Comparison of ENCODE assay signal across 28 mouse cellular contexts in the genomic region with DNA sequence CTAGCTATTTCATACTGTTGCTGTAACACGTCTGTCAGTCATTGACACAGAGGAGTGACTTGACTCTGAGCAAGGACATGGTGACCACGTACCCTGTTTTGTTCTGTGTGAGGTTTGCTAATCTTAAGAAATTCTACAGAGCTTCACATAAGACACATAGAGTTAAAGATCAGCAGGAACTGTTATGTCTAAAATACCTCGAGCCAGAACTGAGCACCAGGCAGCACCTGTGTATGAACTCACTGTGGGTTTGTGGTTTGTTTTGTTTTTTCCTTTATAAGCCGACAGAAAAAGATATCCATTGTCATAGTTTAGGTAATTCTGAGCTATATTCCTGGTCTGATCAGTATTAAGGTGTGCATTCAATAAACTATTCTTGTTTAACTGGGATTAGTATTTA. TPM values are rescaled to one million over a fixed set of nuclear protein-coding genes. Genes with fewer than 3 reads are reported as not detected.
DNase-seq lines count a peak whose midpoint lies in the region; ATAC-seq lines count a peak whose summit lies in the region.
"Had no signal": no experiment of that assay in that cellular context is flagged by ENCODE, and none has a peak within 500 bp of the region (broad histone marks: within the 10 kb centered on the region; RNA-seq: fewer than 3 reads in every experiment).

No protein-coding gene starts in this region.

- ATAC-seq in CD4-positive, CD25-positive, alpha-beta regulatory T cell, adult 4 months, result peak; percentile 76
- ATAC-seq in activated CD4-positive, CD25-positive, alpha-beta regulatory T cell, adult 4 months, result peak; percentile 67
- ATAC-seq in erythroblast, adult 5-6 weeks (replicated peaks; ENCODE audit: low FRiP score, poor library complexity, severe bottlenecking), result no peak
- no peak for ATAC-seq in heart, embryonic 11.5 days (replicated peaks; ENCODE audit: insufficient number of reproducible peaks, low FRiP score, low TSS enrichment)
- ATAC-seq: forebrain, embryonic 13.5 days; intestine, postnatal 0 days had no signal

- 43% methylated on average over 4 of the region's 4 CpGs for WGBS in midbrain, embryonic 10.5 days
- WGBS in heart, embryonic 11.5 days (ENCODE audit: insufficient replicate concordance), result 41% methylated on average over 4 of the region's 4 CpGs

- H3K9me3 ChIP-seq in midbrain, embryonic 10.5 days (replicated peaks), result no peaks in the 10 kb centered on the region
- no peaks in the 10 kb centered on the region for H3K9me3 ChIP-seq in heart, embryonic 11.5 days (replicated peaks; ENCODE audit: control insufficient read depth, low read length)
- H3K9me3 ChIP-seq: embryonic facial prominence, embryonic 13.5 days; forebrain, embryonic 13.5 days; G1E; hindbrain, embryonic 12.5 days; liver, embryonic 15.5 days; lung, embryonic 15.5 days; midbrain, embryonic 12.5 days; neural tube, embryonic 13.5 days had no signal

- H3K27ac ChIP-seq in midbrain, embryonic 10.5 days (replicated peaks), result no peak overlapping the region
- H3K27ac ChIP-seq in heart, embryonic 11.5 days (ENCODE audit: low read depth, low read length), result no peak overlapping the region
- H3K27ac ChIP-seq: embryonic facial prominence, embryonic 13.5 days; forebrain, embryonic 13.5 days; hindbrain, embryonic 12.5 days; hindbrain, postnatal 0 days; liver, embryonic 15.5 days; lung, embryonic 15.5 days; midbrain, embryonic 12.5 days; neural tube, embryonic 13.5 days had no signal

- H3K36me3 ChIP-seq in midbrain, embryonic 10.5 days, result no peaks in the 10 kb centered on the region
- H3K36me3 ChIP-seq in heart, embryonic 11.5 days (ENCODE audit: control insufficient read depth, insufficient read depth, low read length), result no peaks in the 10 kb centered on the region
- H3K36me3 ChIP-seq: embryonic facial prominence, embryonic 13.5 days; G1E; hindbrain, embryonic 12.5 days; liver, embryonic 15.5 days; lung, embryonic 15.5 days; midbrain, embryonic 12.5 days; neural tube, embryonic 13.5 days had no signal

- DNase-seq in CD4-positive helper T cell, adult 2 months (ENCODE audit: low read depth, low spot score), result peak; percentile 62
- DNase-seq in thymus, postnatal 25 days, result peak; percentile 24
- DNase-seq in midbrain, embryonic 10.5 days (ENCODE audit: low spot score), result no peak
- DNase-seq: adrenal gland, postnatal 14 days; cerebellum, adult 11 months; cerebellum, adult 9-10 months; gastrocnemius, postnatal 10 days; heart, postnatal 36 days; kidney, postnatal 14 days; liver; lung, postnatal 36 days; right cerebral cortex, postnatal 14 days had no signal

- no peaks in the 10 kb centered on the region for H3K27me3 ChIP-seq in midbrain, embryonic 10.5 days (ENCODE audit: low read depth, poor library complexity, severe bottlenecking)
- no peaks in the 10 kb centered on the region for H3K27me3 ChIP-seq in heart, embryonic 11.5 days (ENCODE audit: control insufficient read depth, insufficient read depth, low read length)
- H3K27me3 ChIP-seq: embryonic facial prominence, embryonic 13.5 days; hindbrain, embryonic 12.5 days; liver, embryonic 15.5 days; lung, embryonic 15.5 days; neural tube, embryonic 13.5 days had no signal

- H3K4me1 ChIP-seq in midbrain, embryonic 10.5 days, result peaks cover 25% of the 10 kb centered on the region
- H3K4me1 ChIP-seq in heart, embryonic 11.5 days (ENCODE audit: control insufficient read depth, insufficient read depth, low read length), result peaks cover 13% of the 10 kb centered on the region; the same call in 1 of the 2 replicates

- no peak overlapping the region for H3K9ac ChIP-seq in heart, embryonic 11.5 days (ENCODE audit: low read depth, low read length)
- H3K9ac ChIP-seq: embryonic facial prominence, embryonic 13.5 days; forebrain, embryonic 13.5 days; hindbrain, embryonic 12.5 days; liver, embryonic 15.5 days; lung, embryonic 15.5 days; midbrain, embryonic 12.5 days; neural tube, embryonic 13.5 days had no signal

- H3K4me2 ChIP-seq in heart, embryonic 11.5 days, result no peak overlapping the region
- H3K4me2 ChIP-seq: embryonic facial prominence, embryonic 13.5 days; forebrain, embryonic 13.5 days; hindbrain, embryonic 12.5 days; liver, embryonic 15.5 days; lung, embryonic 15.5 days; midbrain, embryonic 12.5 days; neural tube, embryonic 13.5 days had no signal

- no peak overlapping the region for H3K4me3 ChIP-seq in midbrain, embryonic 10.5 days
- no peak overlapping the region for H3K4me3 ChIP-seq in heart, embryonic 11.5 days (ENCODE audit: low read depth, low read length)
- H3K4me3 ChIP-seq: embryonic facial prominence, embryonic 13.5 days; erythroblast, embryonic 14.5 days; forebrain, embryonic 13.5 days; hindbrain, embryonic 12.5 days; liver, embryonic 15.5 days; lung, embryonic 15.5 days; midbrain, embryonic 12.5 days; myocyte; neural tube, embryonic 13.5 days had no signal

RNA-seq across cellular contexts. Expression of a gene that starts 24.7 kb away (rescaled TPM):
- polyA plus RNA-seq in CD4-positive, CD25-positive, alpha-beta regulatory T cell, adult 4 months (2017; shearing (Covaris generic)), result 10 to 100 TPM; 25.4 to 28.0 TPM
- polyA plus RNA-seq in activated CD4-positive, CD25-positive, alpha-beta regulatory T cell, adult 4 months (2017; shearing (Covaris generic)), result 10 to 100 TPM; 20.2 to 20.4 TPM
- 26.3 and 30.6 TPM in 2 replicates for polyA plus RNA-seq in midbrain, embryonic 10.5 days (2016; fragmentation: Nextera tagmentation; extraction: Ambion mirVana)
- total RNA-seq in erythroblast, adult 5-6 weeks (2015; ENCODE audit: low replicate concordance), result 7.5 and 14.8 TPM in 2 replicates
- total RNA-seq in erythroblast, adult 5-6 weeks (2017; ENCODE audit: low replicate concordance), result 8.3 and 19.0 TPM in 2 replicates
- polyA plus RNA-seq in heart, embryonic 11.5 days (2014; fragmentation: Nextera tagmentation; extraction: Ambion mirVana), result 22.6 and 26.7 TPM in 2 replicates
- polyA plus RNA-seq: G1E had no signal

Comparison
In these comparisons a context has a peak if more than half of its experiments do, and no peak if none do; other contexts are left out.
1. ATAC-seq: peak in CD4-positive, CD25-positive, alpha-beta regulatory T cell, adult 4 months (single experiment) and activated CD4-positive, CD25-positive, alpha-beta regulatory T cell, adult 4 months (single experiment); none in erythroblast, adult 5-6 weeks (single experiment) and heart, embryonic 11.5 days (single experiment).